Mouse (Mus musculus) kidney, adult 2 months (tissue): ENCODE measurements around the gene Cdc42se2. TPM values are rescaled to one million over a fixed set of nuclear protein-coding genes. Genes with fewer than 3 reads are reported as not detected.

Experiments
- DNase-seq: peaks from one replicate; pipeline ENCODE4 v3.0.0; 2021
- H3K27ac ChIP-seq: fragments of 200-500 bp; 2 replicates; pipeline ENCODE4 v1.5.1; 2012; ENCODE audit warnings: low read depth, low read length, control low read depth, inconsistent platforms; ENCODE audit not compliant: insufficient read depth
- H3K27me3 ChIP-seq: fragments of 200-500 bp; replicated peaks from 2 replicates; pipeline ENCODE4 v1.6.1; 2012; ENCODE audit warnings: mild to moderate bottlenecking, moderate library complexity, low read length, inconsistent platforms; ENCODE audit not compliant: control insufficient read depth, insufficient read depth
- H3K36me3 ChIP-seq: fragments of 200-500 bp; 2 replicates; pipeline ENCODE4 v1.6.1; 2012; ENCODE audit warnings: mild to moderate bottlenecking, moderate library complexity, low read length, inconsistent platforms; ENCODE audit not compliant: control insufficient read depth, insufficient read depth
- H3K4me1 ChIP-seq: fragments of 200-500 bp; 2 replicates; pipeline ENCODE4 v1.6.1; 2011; ENCODE audit warnings: low read length; ENCODE audit not compliant: control insufficient read depth, insufficient read depth
- H3K4me3 ChIP-seq: fragments of 200-500 bp; 2 replicates; pipeline ENCODE4 v1.5.1; 2011; ENCODE audit warnings: mild to moderate bottlenecking, low read depth, low read length, control low read depth; ENCODE audit not compliant: insufficient read depth
- CTCF ChIP-seq: fragments of 200-500 bp; conservative IDR thresholded peaks from 2 replicates; pipeline ENCODE4 v1.5.1; 2011; ENCODE audit warnings: low read depth, mild to moderate bottlenecking, control low read depth, low read length, moderate library complexity, mixed read lengths; ENCODE audit not compliant: insufficient read depth, insufficient read length
- POLR2A ChIP-seq: fragments of 200-500 bp; IDR thresholded peaks from one replicate; pipeline ENCODE4 v1.6.1; 2011; ENCODE audit warnings: low read depth, low read length, control low read depth
- WGBS: fragments of 180-500 bp; shearing (Covaris S2); methylation state at CpG from one replicate; pipeline ENCODE4 v1.1.7; 2018; 5-methylcytosine and 5-hydroxymethylcytosine counted together
- polyA plus RNA-seq: library from polyadenylated mRNA; depleted of rRNA; stranded (reverse); fragments of >200 nt; gene quantifications from 2 replicates; pipeline ENCODE4 v1.2.3, GENCODE M21; 2012; rRNA removed

Cdc42se2 gene
- 26.5 and 30.6 TPM in 2 replicates for polyA plus RNA-seq

- 4% methylated on average over 56 of the region's 56 CpGs for WGBS
- no peaks in the 10 kb centered on the region; the same call in 1 of the 2 replicates for H3K4me1 ChIP-seq
- no peaks in the 10 kb centered on the region for H3K27me3 ChIP-seq
- DNase-seq, result peak; percentile 97
- TF ChIP-seq POLR2A (peak; percentile 67), CTCF (0 out of 2 replicates have a peak, but pooled peaks have one; percentile 9)
- peak within 1 kb of the TSS; percentile 72 for H3K4me3 ChIP-seq
- H3K27ac ChIP-seq, result peak within 1 kb of the TSS; percentile 63
- H3K36me3 ChIP-seq, result no peaks in the 10 kb centered on the region
Measured at GRCm38 (mm10) chr11:54787488-54788474, at the start of gene Cdc42se2. TSS of gene Cdc42se2 (minus strand) at chr11:54787675.

- H3K4me1 ChIP-seq, result no peaks in the 10 kb centered on the region
- H3K27me3 ChIP-seq, result no peaks in the 10 kb centered on the region
- 81% methylated on average over 9 of the region's 9 CpGs for WGBS
- TF ChIP-seq POLR2A (no peak), CTCF (no peak)
- no peaks in the 10 kb centered on the region; the same call in 1 of the 2 replicates for H3K36me3 ChIP-seq
- H3K27ac ChIP-seq, result no peak overlapping the region
- DNase-seq, result peak; percentile 28
- no peak overlapping the region for H3K4me3 ChIP-seq
Measured at GRCm38 (mm10) chr11:54836106-54836505, 48.6 kb upstream of the Cdc42se2 start.

GRCm38 (mm10) chr11:54834596-54834995 is 47.1 kb upstream of the Cdc42se2 start:
- 68% methylated on average over 2 of the region's 2 CpGs for WGBS
- Histone ChIP-seq H3K27me3 (no peaks in the 10 kb centered on the region), H3K36me3 (no peaks in the 10 kb centered on the region), H3K4me1 (no peaks in the 10 kb centered on the region), H3K4me3 (no peak overlapping the region), H3K27ac (no peak overlapping the region)
- TF ChIP-seq POLR2A (no peak), CTCF (0 out of 2 replicates have a peak, but pooled peaks have one; percentile 16)
- no peak for DNase-seq

- Histone ChIP-seq H3K4me3 (no peak overlapping the region), H3K27me3 (no peaks in the 10 kb centered on the region), H3K36me3 (no peaks in the 10 kb centered on the region), H3K4me1 (no peaks in the 10 kb centered on the region), H3K27ac (no peak overlapping the region)
- no peak for DNase-seq
- TF ChIP-seq CTCF (no peak), POLR2A (no peak)
- 91% methylated on average over 4 of the region's 4 CpGs for WGBS
Measured at GRCm38 (mm10) chr11:54833833-54834232, 46.4 kb upstream of the Cdc42se2 start.

- 66% methylated on average over 8 of the region's 8 CpGs for WGBS
- no peaks in the 10 kb centered on the region for H3K4me1 ChIP-seq
- H3K27me3 ChIP-seq, result no peaks in the 10 kb centered on the region
- no peak overlapping the region for H3K27ac ChIP-seq
- no peaks in the 10 kb centered on the region for H3K36me3 ChIP-seq
- H3K4me3 ChIP-seq, result no peak overlapping the region
- no peak for DNase-seq
- TF ChIP-seq CTCF, result no peak
- TF ChIP-seq POLR2A, result no peak
Measured at GRCm38 (mm10) chr11:54826819-54827218, 39.3 kb upstream of the Cdc42se2 start.

- Histone ChIP-seq H3K4me1 (no peaks in the 10 kb centered on the region), H3K4me3 (no peak overlapping the region), H3K36me3 (no peaks in the 10 kb centered on the region), H3K27me3 (no peaks in the 10 kb centered on the region), H3K27ac (no peak overlapping the region)
- no peak for TF ChIP-seq CTCF
- TF ChIP-seq POLR2A, result no peak
- no peak for DNase-seq
- WGBS, result 86% methylated on average over 4 of the region's 4 CpGs
Measured at GRCm38 (mm10) chr11:54825774-54826173, 38.3 kb upstream of the Cdc42se2 start.

- H3K36me3 ChIP-seq, result no peaks in the 10 kb centered on the region
- H3K27ac ChIP-seq, result no peak overlapping the region
- no peaks in the 10 kb centered on the region for H3K4me1 ChIP-seq
- H3K27me3 ChIP-seq, result no peaks in the 10 kb centered on the region
- no peak overlapping the region for H3K4me3 ChIP-seq
- 81% methylated on average over 4 of the region's 4 CpGs for WGBS
- DNase-seq, result no peak
- TF ChIP-seq POLR2A (no peak), CTCF (no peak)
Measured at GRCm38 (mm10) chr11:54823467-54823866, 36.0 kb upstream of the Cdc42se2 start.
